Mouse (Mus musculus) cerebellum, adult (tissue): ENCODE measurements at regions not wholly inside any gene's neighbourhood (a gene's known extent, or its start where the extent isn't known, plus 50 kb on each side); places are given as distances from the start of the nearest gene placed in this dataset.

Experiments
- ATAC-seq: cut with Nextera tagmentation; 2 replicates; pipeline ENCODE4 v1.9.2; 2017; ENCODE audit warnings: mild to moderate bottlenecking, moderate library complexity, mixed read lengths; ENCODE audit not compliant: insufficient number of reproducible peaks, low FRiP score, low TSS enrichment

- no peak for ATAC-seq
These were observed 143.0 kb upstream of the Foxn2 start for GRCm38 (mm10) chr17:88297520-88297919.

- 0 out of 2 replicates have a peak, but pooled peaks have one; percentile 56 for ATAC-seq
These were observed 136.5 kb upstream of the Foxn2 start for GRCm38 (mm10) chr17:88303991-88304390.

- ATAC-seq = no peak
These were observed 135.3 kb upstream of the Foxn2 start for GRCm38 (mm10) chr17:88305165-88305564.

GRCm38 (mm10) chr17:88306325-88306724 lies 134.2 kb upstream of the Foxn2 start:
- no peak for ATAC-seq

DNA sequence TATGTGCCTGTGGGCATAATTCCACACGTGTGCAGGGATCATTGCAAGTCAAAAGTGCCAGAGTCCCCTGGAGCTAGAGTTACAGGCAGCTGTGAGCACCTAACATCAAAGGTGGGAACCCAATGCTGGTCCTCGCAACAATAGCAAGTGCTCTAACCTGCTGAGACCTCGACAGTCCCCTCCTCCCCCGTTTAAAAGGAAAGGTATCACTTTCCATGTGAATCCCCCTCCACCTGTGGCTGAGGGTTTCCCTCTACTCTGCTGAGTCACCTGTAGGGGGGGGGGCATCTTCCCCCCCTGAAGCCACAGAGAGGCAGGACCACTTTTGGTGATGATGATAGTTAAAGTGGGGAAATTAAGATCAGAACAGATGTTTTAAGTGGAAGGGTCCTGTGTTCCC lies 133.4 kb upstream of the Foxn2 start:
- ATAC-seq = no peak

- ATAC-seq = no peak
These were observed 132.7 kb upstream of the Foxn2 start for GRCm38 (mm10) chr17:88307826-88308225.

- ATAC-seq = no peak
These were observed 127.6 kb upstream of the Foxn2 start for GRCm38 (mm10) chr17:88312876-88313275.

- ATAC-seq = no peak
These were observed 124.1 kb upstream of the Foxn2 start for GRCm38 (mm10) chr17:88316213-88316967.

GRCm38 (mm10) chr17:88317311-88317710 lies 123.2 kb upstream of the Foxn2 start:
- no peak for ATAC-seq

GRCm38 (mm10) chr17:88317806-88318205 lies 122.7 kb upstream of the Foxn2 start:
- ATAC-seq = no peak

- ATAC-seq = no peak
These were observed 122.2 kb upstream of the Foxn2 start for GRCm38 (mm10) chr17:88318207-88318791.

GRCm38 (mm10) chr17:88318936-88319335 lies 121.6 kb upstream of the Foxn2 start:
- no peak for ATAC-seq

DNA sequence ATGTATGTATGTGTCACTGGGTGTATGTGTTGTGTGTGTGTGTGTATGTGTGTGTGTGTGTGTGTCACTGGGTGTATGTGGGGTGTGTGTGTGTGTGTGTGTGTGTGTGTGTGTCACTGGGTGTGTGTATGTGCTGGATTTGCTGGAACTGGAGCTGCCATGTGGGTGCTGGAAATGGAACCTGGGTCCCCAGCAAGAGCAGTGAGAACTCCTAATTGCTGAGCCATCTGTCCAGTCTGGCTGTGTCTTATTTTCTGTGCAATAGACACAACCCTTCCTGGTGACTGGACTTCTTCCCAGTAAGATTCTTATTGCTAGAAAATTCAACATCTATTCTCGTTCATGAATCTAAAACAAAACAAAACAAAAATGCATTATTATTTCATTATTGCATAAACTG lies 119.8 kb upstream of the Foxn2 start:
- ATAC-seq = no peak

DNA sequence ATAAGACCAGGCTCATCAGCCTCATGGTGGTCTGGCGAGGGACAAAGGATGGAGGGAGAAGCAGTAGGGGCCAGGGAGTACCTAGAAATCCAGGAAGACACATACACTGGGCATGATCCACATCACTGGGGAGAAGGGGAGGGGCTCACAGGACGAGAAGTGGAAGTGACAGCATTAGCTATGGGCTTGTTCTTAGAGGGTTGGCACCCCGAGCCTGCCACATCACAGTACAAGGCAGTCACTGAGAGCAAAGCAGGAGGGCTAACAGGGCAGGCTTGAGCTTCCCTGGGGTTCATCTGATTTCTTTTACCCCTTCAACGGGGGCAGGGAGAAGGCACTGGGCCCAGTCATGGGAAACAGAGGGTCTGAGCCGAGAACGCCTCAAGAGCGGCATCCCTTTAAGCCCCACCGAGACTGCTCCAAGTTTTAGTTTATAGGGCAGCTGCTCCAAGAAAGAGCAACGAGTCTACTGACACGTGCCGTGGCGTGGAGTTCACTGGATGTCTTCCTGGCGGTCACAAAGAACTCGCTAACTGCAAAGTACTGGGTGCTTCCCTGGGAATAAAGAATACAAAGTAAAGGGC lies 115.1 kb upstream of the Foxn2 start:
- ATAC-seq = no peak

DNA sequence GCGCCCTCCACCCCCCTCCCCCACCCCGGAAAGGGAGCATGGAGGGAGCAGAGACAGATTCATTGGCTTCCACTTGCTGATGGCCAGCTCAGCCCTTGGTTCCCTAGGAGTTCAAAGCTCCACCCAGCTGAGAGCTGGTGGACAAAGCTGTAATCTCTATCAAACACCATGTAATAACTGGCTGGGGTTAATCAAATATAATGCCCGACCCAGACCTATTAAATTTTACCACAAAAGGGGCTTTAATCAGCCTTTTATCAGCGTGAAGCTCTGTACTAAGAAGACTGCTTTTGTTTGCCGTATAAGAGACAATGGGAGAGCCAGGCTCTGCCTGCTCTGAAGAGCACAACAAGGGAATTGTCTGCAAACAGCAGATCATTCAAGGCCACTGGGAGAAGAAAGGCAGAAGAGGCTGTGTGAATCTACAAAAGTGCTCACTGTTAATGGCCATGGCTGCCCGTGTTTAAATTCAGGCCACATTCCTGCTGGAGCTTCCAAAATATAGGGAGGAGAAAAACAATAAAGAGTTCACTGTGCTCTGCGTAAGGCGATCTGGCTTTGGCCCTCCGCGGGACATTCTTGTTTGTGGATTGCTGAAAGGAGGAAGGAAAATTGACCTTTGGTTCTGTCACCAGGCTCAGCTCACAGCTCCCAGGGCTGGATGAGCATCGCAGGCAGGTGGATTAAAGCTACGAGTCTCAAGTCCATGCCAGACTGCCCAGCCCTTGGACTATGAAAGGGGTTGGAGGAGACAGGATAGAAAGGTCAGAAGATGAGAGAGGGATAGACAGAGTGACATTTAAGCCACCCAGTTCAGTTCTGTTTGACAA lies 114.4 kb upstream of the Foxn2 start:
- no peak for ATAC-seq

GRCm38 (mm10) chr17:88326740-88327123 lies 113.8 kb upstream of the Foxn2 start:
- no peak for ATAC-seq

GRCm38 (mm10) chr17:88327791-88328190 lies 112.7 kb upstream of the Foxn2 start:
- ATAC-seq = no peak

DNA sequence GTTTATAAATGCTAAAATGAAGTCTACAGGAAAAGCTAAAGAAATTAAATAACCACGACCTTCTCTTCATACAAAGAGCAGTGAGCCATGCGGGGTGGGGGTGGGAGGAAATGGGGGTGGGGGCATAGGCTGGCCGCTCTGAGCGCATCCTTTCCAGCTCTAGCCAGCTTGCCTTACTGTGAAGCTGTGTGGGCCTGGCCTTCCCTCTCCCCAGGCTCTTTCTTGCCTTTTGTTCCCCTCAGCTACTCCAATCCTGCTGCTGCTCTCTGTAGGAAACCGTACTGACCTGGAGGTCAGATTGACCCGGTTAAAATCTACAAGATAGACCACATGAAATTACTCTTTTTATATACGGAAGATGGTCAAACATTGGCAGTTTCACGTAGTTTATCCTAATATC lies 111.7 kb upstream of the Foxn2 start:
- no peak for ATAC-seq

GRCm38 (mm10) chr17:88329715-88330114 lies 110.8 kb upstream of the Foxn2 start:
- ATAC-seq = peak; percentile 65; the same call in 1 of the 2 replicates

DNA sequence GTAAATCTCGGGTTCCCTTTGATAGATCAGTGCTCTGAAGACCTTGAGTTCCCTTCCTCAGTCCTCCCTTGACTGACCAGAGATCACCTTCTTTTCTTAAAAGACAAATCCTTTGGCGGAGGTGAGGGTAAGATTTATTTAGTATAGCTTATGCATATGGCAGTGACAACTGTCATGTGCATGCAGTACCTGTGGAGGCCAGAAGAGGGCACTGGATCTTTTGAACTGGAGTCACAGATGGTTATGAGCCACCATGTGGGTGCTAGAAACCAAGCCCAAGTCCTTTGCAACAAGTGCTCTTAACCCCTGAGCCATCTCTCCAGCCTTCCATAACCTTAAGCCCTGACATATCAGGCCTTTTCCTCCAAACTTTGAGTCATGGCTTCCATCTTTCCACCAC lies 110.4 kb upstream of the Foxn2 start:
- ATAC-seq = no peak

- no peak for ATAC-seq
These were observed 106.7 kb upstream of the Foxn2 start for GRCm38 (mm10) chr17:88333816-88334215.
